Mouse (Mus musculus) MEL (cell line): ENCODE data around the gene Pcp4. TPM values are rescaled to one million over a fixed set of nuclear protein-coding genes. Genes with fewer than 3 reads are reported as not detected.
A peak's percentile ranks its signal among the peaks of the same experiment; 100 is the strongest.

ENCODE experiments used
- DNase-seq: peaks from one replicate; pipeline ENCODE4 v3.0.0; 2011; ENCODE audit warnings: low read depth, low spot score
- H3K27ac ChIP-seq: 2 replicates; pipeline ENCODE4 v1.5.1; 2012; ENCODE audit warnings: low read depth, mild to moderate bottlenecking, control low read depth, low read length, moderate library complexity; ENCODE audit not compliant: control insufficient read depth
- H3K27me3 ChIP-seq, 2 experiments: fragments of 150-350 bp in 1 of 2; sonication (generic) in 1 of 2; 2 replicates each; pipeline ENCODE4 v1.6.1; 2012; ENCODE audit warnings: low read length in 2 of 2, mild to moderate bottlenecking in 2 of 2, improper control_type of control experiment in 1 of 2, moderate library complexity in 1 of 2; ENCODE audit not compliant: insufficient read depth in 2 of 2, control insufficient read depth in 1 of 2
- H3K36me3 ChIP-seq, 2 experiments: 2 replicates each; pipeline ENCODE4 v1.6.1; 2012 to 2014; ENCODE audit warnings: low read length in 2 of 2, improper control_type of control experiment in 1 of 2, inconsistent platforms in 1 of 2, mild to moderate bottlenecking in 1 of 2; ENCODE audit not compliant: insufficient read depth in 2 of 2, control insufficient read depth in 1 of 2
- H3K4me1 ChIP-seq, 2 experiments: fragments of 150-350 bp in 1 of 2; sonication (generic) in 1 of 2; 2 replicates each; pipeline ENCODE4 v1.6.1; 2012; ENCODE audit warnings: low read length in 2 of 2, improper control_type of control experiment in 1 of 2, mild to moderate bottlenecking in 1 of 2; ENCODE audit not compliant: insufficient read depth in 2 of 2, control insufficient read depth in 1 of 2
- H3K4me3 ChIP-seq, 2 experiments: fragments of 150-350 bp in 1 of 2; sonication (generic) in 1 of 2; 2 replicates each; pipeline ENCODE4 v1.5.1; 2012; ENCODE audit warnings: low read depth in 2 of 2, low read length in 2 of 2, mild to moderate bottlenecking in 2 of 2, moderate library complexity in 2 of 2, control low read depth in 1 of 2, improper control_type of control experiment in 1 of 2; ENCODE audit not compliant: control insufficient read depth in 1 of 2, insufficient read depth in 1 of 2
- H3K79me2 ChIP-seq: 2 replicates; pipeline ENCODE4 v1.6.1; 2012; ENCODE audit warnings: mild to moderate bottlenecking, low read length, moderate library complexity; ENCODE audit not compliant: control insufficient read depth, poor library complexity, insufficient read depth
- H3K9ac ChIP-seq: 2 replicates; pipeline ENCODE4 v1.6.1; 2012; ENCODE audit warnings: low read depth, mild to moderate bottlenecking, control low read depth, low read length, moderate library complexity; ENCODE audit not compliant: control insufficient read depth, poor library complexity, severe bottlenecking
- H3K9me3 ChIP-seq: fragments of 150-350 bp; sonication (generic); replicated peaks from 2 replicates; pipeline ENCODE4 v1.6.1; 2012; ENCODE audit warnings: mild to moderate bottlenecking, low read length, improper control_type of control experiment, moderate library complexity; ENCODE audit not compliant: insufficient read depth
- BHLHE40 ChIP-seq: IDR thresholded peaks from 2 replicates; pipeline ENCODE4 v1.6.1; 2012; ENCODE audit warnings: low read depth, mild to moderate bottlenecking, inconsistent platforms, low read length, improper control_type of control experiment, borderline replicate concordance
- CHD1 ChIP-seq: IDR thresholded peaks from 2 replicates; pipeline ENCODE4 v1.6.1; 2012; ENCODE audit warnings: low read depth, mild to moderate bottlenecking, inconsistent platforms, low read length, improper control_type of control experiment
- CTCF ChIP-seq, 3 experiments: IDR thresholded peaks in 2 of 3; conservative IDR thresholded peaks in 1 of 3; 2 replicates each; pipeline ENCODE4 v1.5.1; 2011 to 2012; ENCODE audit warnings: low read length in 3 of 3, low read depth in 2 of 3, mild to moderate bottlenecking in 2 of 3, improper control_type of control experiment in 1 of 3, inconsistent platforms in 1 of 3, mixed read lengths in 1 of 3, moderate library complexity in 1 of 3; ENCODE audit not compliant: control insufficient read depth in 1 of 3, insufficient read depth in 1 of 3, poor library complexity in 1 of 3, severe bottlenecking in 1 of 3
- E2F4 ChIP-seq: IDR thresholded peaks from 2 replicates; pipeline ENCODE4 v1.6.1; 2011; ENCODE audit warnings: low read depth, low read length, improper control_type of control experiment, borderline replicate concordance
- ETS1 ChIP-seq: IDR thresholded peaks from 2 replicates; pipeline ENCODE4 v1.6.1; 2012; ENCODE audit warnings: low read depth, mild to moderate bottlenecking, inconsistent platforms, low read length, improper control_type of control experiment, moderate library complexity
- GABPA ChIP-seq: IDR thresholded peaks from 2 replicates; pipeline ENCODE4 v1.6.1; 2012; ENCODE audit warnings: low read depth, mild to moderate bottlenecking, inconsistent platforms, low read length, improper control_type of control experiment, moderate library complexity
- JUND ChIP-seq: IDR thresholded peaks from 2 replicates; pipeline ENCODE4 v1.6.1; 2011; ENCODE audit warnings: low read depth, mild to moderate bottlenecking, improper control_type of control experiment, low read length
- MAFK ChIP-seq: IDR thresholded peaks from 2 replicates; pipeline ENCODE4 v1.6.1; 2011; ENCODE audit warnings: low read depth, mild to moderate bottlenecking, low read length, improper control_type of control experiment, borderline replicate concordance
- MYB ChIP-seq: IDR thresholded peaks from 2 replicates; pipeline ENCODE4 v1.6.1; 2011; ENCODE audit warnings: mild to moderate bottlenecking, low read depth, low read length, improper control_type of control experiment
- NELFE ChIP-seq: IDR thresholded peaks from 2 replicates; pipeline ENCODE4 v1.6.1; 2011; ENCODE audit warnings: low read depth, low read length, improper control_type of control experiment
- POLR2A ChIP-seq, 2 experiments: IDR thresholded peaks; 2 replicates each; pipeline ENCODE4 v1.6.1; 2011 to 2012; ENCODE audit warnings: low read length in 2 of 2, mild to moderate bottlenecking in 2 of 2, control low read depth in 1 of 2, improper control_type of control experiment in 1 of 2, low read depth in 1 of 2, moderate library complexity in 1 of 2; ENCODE audit not compliant: control insufficient read depth in 1 of 2, insufficient read depth in 1 of 2, poor library complexity in 1 of 2
- POLR2AphosphoS2 ChIP-seq: IDR thresholded peaks from 2 replicates; pipeline ENCODE4 v1.6.1; 2011; ENCODE audit warnings: low read length, improper control_type of control experiment
- POLR2AphosphoS5 ChIP-seq: IDR thresholded peaks from 2 replicates; pipeline ENCODE4 v1.6.1; 2012; ENCODE audit warnings: low read depth, borderline replicate concordance, mild to moderate bottlenecking, inconsistent platforms, low read length, moderate library complexity, mixed read lengths
- RCOR1 ChIP-seq: IDR thresholded peaks from 2 replicates; pipeline ENCODE4 v1.6.1; 2012; ENCODE audit warnings: low read depth, mild to moderate bottlenecking, inconsistent platforms, low read length, improper control_type of control experiment
- USF1 ChIP-seq: IDR thresholded peaks from 2 replicates; pipeline ENCODE4 v1.6.1; 2014; ENCODE audit warnings: low read depth, mild to moderate bottlenecking, inconsistent platforms, low read length, improper control_type of control experiment, moderate library complexity
- USF2 ChIP-seq, 2 experiments: IDR thresholded peaks; 2 replicates each; pipeline ENCODE4 v1.6.1; 2011 to 2012; ENCODE audit warnings: improper control_type of control experiment in 2 of 2, low read length in 2 of 2, borderline replicate concordance in 1 of 2, inconsistent platforms in 1 of 2, low read depth in 1 of 2, mild to moderate bottlenecking in 1 of 2; ENCODE audit not compliant: insufficient read depth in 1 of 2
- ZC3H11A ChIP-seq: IDR thresholded peaks from 2 replicates; pipeline ENCODE4 v1.6.1; 2012; ENCODE audit warnings: low read depth, mild to moderate bottlenecking, inconsistent platforms, low read length, improper control_type of control experiment
- ZMIZ1 ChIP-seq: IDR thresholded peaks from 2 replicates; pipeline ENCODE4 v1.6.1; 2012; ENCODE audit warnings: low read depth, mild to moderate bottlenecking, inconsistent platforms, low read length, improper control_type of control experiment, moderate library complexity
- polyA plus RNA-seq, 2 experiments: library from polyadenylated mRNA; stranded (reverse) in 1 of 2; unstranded in 1 of 2; fragments of >175 nt in 1 of 2; fragments of >200 nt in 1 of 2; gene quantifications; 2 replicates each; pipeline versions ENCODE4 v1.2.1 to v1.2.4; 2012; ENCODE audit warnings: low replicate concordance in 2 of 2, low read depth in 1 of 2; ENCODE audit not compliant: insufficient read length in 2 of 2, insufficient read depth in 1 of 2, missing spikeins in 1 of 2
- total RNA-seq: library from RNA; depleted of rRNA; stranded (reverse); fragments of 300-350 nt; gene quantifications from 2 replicates; pipeline ENCODE4 v1.2.3, GENCODE M21; 2012

The Pcp4 gene
- total and polyA plus RNA-seq, 3 experiments, result not detected

- H3K9me3 ChIP-seq, result no peaks in the 10 kb centered on the region
- H3K27me3 ChIP-seq, result no peaks in the 10 kb centered on the region
- no peaks in the 10 kb centered on the region for H3K4me1 ChIP-seq
- H3K36me3 ChIP-seq, result no peaks in the 10 kb centered on the region
- H3K4me3 ChIP-seq, result no peak overlapping the region
- TF ChIP-seq GABPA (no peak), USF2 (IDR thresholded peaks at IDR 0.05; ENCODE audit: borderline replicate concordance in 1 of 2, insufficient read depth in 1 of 2, low read depth in 1 of 2, low read length in 2 of 2) (no peak), POLR2AphosphoS2 (no peak), MAFK (no peak), NELFE (no peak), USF1 (no peak), ZMIZ1 (no peak)
- H3K27ac ChIP-seq, result no peak overlapping the region
- no peak for DNase-seq
- no peak overlapping the region for H3K9ac ChIP-seq
- no peaks in the 10 kb centered on the region for H3K79me2 ChIP-seq
Measured at GRCm38 (mm10) chr16:96530569-96530898, 63.1 kb downstream of the Pcp4 start.

GRCm38 (mm10) chr16:96531029-96531428, 63.6 kb downstream of the Pcp4 start:
- H3K4me3 ChIP-seq, result no peak overlapping the region
- H3K36me3 ChIP-seq, result no peaks in the 10 kb centered on the region
- no peak overlapping the region for H3K9ac ChIP-seq
- H3K79me2 ChIP-seq, result no peaks in the 10 kb centered on the region
- no peak overlapping the region for H3K27ac ChIP-seq
- TF ChIP-seq CTCF (IDR thresholded peaks at IDR 0.05 in 2 of 3, conservative IDR thresholded peaks at IDR 0.05 in 1 of 3; ENCODE audit: control insufficient read depth in 1 of 3, insufficient read depth in 1 of 3, low read depth in 2 of 3, low read length in 3 of 3, poor library complexity in 1 of 3, severe bottlenecking in 1 of 3) (no peak), MYB (no peak), BHLHE40 (no peak), ETS1 (no peak), POLR2AphosphoS5 (no peak), NELFE (no peak), ZC3H11A (no peak), RCOR1 (no peak), POLR2A (IDR thresholded peaks at IDR 0.05; ENCODE audit: control insufficient read depth in 1 of 2, insufficient read depth in 1 of 2, low read depth in 1 of 2, low read length in 2 of 2, poor library complexity in 1 of 2) (no peak), E2F4 (no peak)
- H3K4me1 ChIP-seq, result no peaks in the 10 kb centered on the region
- no peaks in the 10 kb centered on the region for H3K27me3 ChIP-seq
- no peaks in the 10 kb centered on the region for H3K9me3 ChIP-seq
- no peak for DNase-seq

GRCm38 (mm10) chr16:96533710-96534109, 66.3 kb downstream of the Pcp4 start:
- H3K9me3 ChIP-seq, result no peaks in the 10 kb centered on the region
- peak; percentile 19 for DNase-seq
- H3K4me1 ChIP-seq, result no peaks in the 10 kb centered on the region
- H3K36me3 ChIP-seq, result no peaks in the 10 kb centered on the region
- H3K27ac ChIP-seq, result no peak overlapping the region
- no peak overlapping the region for H3K4me3 ChIP-seq
- H3K79me2 ChIP-seq, result no peaks in the 10 kb centered on the region
- no peak overlapping the region for H3K9ac ChIP-seq
- H3K27me3 ChIP-seq, result no peaks in the 10 kb centered on the region
- no peak for TF ChIP-seq CHD1
- no peak for TF ChIP-seq JUND
